Mouse (Mus musculus) spleen, postnatal 4 days (tissue): ENCODE results near the gene Lsm14b.

Source experiments
- DNase-seq, 2 experiments: peaks; one replicate each; pipeline ENCODE4 v3.0.0; 2022; ENCODE audit warnings: low spot score in 2 of 2

Gene Lsm14b

DNA sequence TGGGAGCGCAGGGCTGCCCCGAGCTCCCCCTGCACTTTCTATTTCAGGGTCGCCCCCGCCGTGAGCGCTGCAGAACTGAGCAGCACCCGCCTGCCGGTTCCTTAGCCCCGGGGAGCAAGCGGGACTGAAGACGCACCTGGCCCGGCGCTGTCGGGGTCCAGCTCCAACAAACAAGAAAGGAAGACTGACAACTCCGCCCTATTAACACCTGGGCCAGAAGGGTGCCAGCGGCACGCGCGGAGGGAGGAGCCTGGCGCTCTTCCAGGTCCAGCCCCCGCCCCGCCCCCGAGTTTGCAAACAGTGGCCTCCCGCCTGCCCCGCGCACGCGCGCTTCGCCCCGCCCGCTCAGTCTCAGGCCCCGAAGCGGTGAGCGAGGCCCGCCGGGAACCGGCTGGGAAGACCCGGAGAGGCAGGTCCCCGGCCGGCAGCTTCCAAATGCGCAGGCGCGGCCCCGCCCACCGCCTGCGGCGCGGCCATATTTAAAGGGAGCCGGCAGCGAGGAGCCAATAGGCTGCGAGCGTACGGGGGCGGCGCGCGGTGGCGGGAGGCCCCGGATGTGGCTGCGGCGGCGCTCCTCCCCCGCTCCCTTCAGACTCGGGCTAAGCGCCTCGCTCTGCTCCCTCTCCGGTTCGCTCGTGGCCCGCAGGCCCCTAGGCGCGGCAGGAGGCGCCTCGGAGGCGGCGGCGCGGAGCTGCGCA lies at the start of gene Lsm14b:
Gene Lsm14b, plus strand, starts transcription at position 587 of the 698 bp plus-strand sequence.
- peak; percentile 98 to 99 for DNase-seq

DNA sequence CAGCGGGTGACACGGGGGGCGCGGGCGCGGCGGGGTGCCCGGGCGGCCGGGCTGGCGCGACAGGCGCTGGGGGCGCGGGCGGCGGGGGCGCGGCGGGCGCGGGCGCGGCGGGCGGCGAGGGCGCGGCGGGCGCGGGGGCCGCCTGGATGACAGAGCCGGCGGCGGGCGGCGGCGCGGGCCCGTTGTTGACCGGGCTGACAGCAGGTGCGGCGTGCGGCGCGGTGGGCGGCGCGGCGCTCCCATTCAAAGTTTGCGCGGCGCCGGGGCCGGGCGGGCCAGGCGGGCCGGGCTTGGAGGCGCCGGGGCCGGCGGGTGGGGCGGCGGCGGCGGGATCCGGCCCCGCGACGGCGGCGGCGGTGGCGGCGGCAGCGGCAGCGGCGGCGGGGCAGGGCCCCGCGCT lies 48.9 kb upstream of the Lsm14b start:
- DNase-seq, result peak; percentile 34 to 78

DNA sequence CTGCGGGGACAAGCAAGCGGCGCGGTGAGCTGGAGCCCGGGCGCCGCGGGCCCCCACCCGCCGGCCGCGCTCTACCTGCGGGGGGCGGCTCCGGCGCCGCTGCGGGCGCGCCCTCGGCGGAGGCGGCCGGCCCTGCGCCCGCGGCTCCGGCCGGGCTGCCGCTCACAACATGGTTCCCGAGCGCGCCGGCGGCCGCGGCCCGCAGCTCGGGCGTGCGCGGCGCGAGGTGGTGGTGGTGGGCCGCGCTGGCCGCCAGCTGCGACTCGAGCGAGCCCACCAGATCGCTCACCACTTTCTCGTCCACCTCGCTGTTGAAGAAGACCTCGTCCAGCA lies 48.5 kb upstream of the Lsm14b start:
- DNase-seq, result no peak

- DNase-seq, result peak; percentile 89 to 97
Measured at GRCm38 (mm10) chr2:179976628-179977343, 48.0 kb upstream of the Lsm14b start, which contains the start of gene Taf4. Gene Taf4 (minus strand): TSS chr2:179976646.

GRCm38 (mm10) chr2:179977344-179978025 lies 47.3 kb upstream of the Lsm14b start:
- DNase-seq, result no peak

DNA sequence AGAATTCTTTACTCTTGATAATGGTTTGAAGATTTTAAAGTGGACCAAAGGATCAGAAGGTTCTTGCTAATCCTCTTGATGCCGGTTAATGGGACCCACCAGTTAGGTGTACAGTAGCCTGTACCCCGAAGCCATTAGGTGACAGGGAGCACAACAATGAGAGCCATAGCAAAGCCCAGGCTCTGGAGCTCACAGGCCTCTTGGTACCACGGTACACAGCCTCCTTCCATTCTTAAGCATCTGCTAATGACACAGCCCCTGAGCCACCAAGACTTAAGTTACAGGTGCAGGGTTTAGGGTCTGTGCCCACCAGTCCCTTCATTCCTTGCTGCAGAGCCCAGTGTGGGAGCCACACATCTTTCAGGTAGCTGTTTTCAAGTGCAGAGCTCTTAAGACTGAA lies 46.5 kb upstream of the Lsm14b start:
- DNase-seq, result peak in 1 of 2 experiments; percentile 61

DNA sequence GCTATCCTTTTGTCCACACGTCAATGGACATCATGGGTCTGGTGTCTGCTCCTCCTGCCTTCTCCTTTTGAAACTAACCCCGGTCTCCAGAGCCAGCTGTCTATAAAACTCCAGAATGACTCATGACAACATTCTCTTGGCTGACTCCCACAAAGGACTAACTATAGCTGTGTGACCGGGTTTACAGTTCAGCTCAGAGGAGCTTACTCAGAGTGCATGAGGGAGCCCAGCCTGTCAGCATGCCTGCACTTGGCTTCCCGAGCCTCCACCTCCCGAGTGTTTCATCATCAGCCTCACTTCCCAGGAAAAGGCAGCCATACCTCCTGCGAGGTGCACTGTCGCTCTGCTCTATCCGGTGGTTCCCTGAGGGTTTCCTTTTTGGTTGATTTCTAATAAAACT lies 45.0 kb upstream of the Lsm14b start:
- peak in 1 of 2 experiments; percentile 60 for DNase-seq

- no peak for DNase-seq
Measured at GRCm38 (mm10) chr2:179980616-179981015, 44.2 kb upstream of the Lsm14b start.

DNA sequence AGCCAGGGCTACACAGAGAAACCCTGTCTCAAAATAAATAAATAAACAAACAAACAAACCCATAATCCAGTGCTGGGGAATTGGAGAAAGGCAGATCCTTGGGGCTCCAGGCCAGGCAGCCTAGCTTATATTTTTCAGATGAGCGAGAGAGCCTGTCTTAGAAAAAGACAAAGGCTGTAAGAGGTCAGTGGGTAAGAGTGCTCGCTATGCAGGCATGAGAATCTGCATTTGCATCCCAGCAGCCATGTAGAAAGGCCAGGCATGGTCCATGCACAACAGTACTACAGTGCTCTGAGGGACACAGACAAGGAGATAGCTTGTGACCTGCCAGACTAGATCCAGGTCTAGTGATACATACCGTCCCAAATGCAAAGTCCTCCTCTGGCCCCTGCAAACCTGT lies 42.1 kb upstream of the Lsm14b start:
- DNase-seq, result no peak

DNA sequence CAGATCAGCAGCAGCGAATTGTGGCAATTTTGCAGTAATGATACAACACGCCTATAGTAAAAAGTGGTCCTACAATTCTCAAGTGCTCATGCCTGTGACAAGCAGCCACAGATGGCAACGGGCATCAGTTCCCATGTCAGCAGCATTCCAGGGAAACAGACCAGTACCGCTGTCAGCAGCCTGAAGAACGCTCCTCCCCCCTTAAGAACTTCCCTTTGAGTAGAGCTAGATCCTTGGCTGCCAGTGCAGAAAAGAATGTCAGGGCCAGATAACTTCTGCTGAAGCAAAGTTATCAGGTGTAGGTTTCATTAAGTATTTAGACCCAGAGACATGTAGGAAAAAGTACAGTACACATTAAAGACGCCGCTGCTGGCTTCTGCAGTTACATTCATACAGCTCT lies 40.0 kb upstream of the Lsm14b start:
- no peak for DNase-seq

DNA sequence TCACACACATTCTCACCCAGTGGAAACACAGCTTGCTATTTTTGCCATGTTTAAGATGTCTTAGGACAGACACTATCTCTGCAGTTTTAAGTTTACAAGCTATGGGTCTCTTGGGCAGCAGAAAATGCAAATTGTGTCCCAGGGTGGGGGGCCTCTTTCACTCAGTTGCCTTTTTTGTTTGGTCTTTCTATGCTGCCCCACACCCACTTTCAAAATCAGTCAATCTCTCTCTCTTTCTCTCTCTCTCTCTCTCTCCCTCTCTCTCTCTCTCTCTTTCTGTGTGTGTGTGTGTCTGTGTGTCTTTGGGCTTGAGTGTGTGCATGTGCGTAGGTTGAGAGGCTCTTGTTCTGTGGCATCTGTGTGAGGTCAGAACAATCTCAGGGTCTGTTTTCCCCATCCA lies 39.1 kb upstream of the Lsm14b start:
- DNase-seq, result no peak

- no peak for DNase-seq
Measured at GRCm38 (mm10) chr2:179986437-179987022, 38.3 kb upstream of the Lsm14b start.

DNA sequence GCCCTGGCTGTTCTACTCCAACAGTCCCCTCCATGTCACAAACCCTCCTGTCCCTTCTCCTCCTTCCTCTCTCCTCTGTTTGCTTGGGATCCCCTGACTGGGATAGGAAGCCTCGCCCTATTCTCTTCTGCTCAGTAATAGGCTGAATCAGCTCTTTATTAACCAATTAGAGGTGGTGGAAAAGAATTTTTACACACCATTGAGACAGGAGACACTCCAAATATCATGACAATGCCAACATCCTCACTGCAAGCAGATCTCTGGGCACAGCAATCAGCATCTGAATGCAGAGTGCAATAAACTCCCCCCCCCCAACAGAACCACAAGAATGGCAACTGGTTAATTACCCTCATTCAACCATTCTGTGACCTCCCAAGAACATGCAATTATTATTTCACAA lies 35.7 kb upstream of the Lsm14b start:
- DNase-seq, result no peak

DNA sequence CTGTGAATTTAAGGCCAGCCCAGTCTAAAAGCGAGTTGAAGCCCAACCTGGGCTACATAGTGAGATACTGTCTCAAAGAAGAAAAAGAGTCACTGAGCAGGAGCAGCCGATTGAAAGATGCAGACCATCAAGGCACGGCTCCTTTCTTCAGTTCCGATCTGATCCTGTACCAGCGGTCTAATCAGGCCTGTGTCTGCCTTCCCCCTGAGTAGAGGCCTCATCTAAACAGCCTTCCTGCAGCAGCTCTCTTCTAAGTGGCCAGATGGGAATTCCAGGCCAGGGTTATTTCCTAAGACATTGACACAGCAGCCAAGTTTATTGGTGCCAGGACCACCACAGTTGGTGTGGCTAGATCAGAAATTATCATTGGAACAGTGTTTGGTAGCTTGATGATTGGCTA lies 31.7 kb upstream of the Lsm14b start:
- DNase-seq, result no peak

- no peak for DNase-seq
Measured at GRCm38 (mm10) chr2:179998431-179998830, 26.4 kb upstream of the Lsm14b start.

DNA sequence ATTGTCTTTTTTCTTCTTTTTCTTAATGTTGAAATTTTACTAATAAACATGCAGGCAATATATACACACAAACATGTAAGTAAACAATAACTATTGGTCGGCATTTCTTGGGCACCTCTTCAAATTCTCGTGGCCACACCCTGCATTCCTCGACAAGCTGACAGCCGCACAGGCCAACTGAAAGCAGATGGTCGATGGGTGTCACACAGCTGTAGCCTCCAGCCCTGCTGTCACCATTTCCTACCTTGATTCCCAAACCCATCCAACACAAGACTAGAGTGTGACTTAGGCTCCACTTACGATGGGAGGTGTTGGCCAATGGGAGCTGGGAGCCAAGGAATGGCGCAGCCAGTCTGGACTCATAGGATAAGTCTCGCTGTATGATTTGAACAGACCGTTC lies 23.2 kb upstream of the Lsm14b start:
- DNase-seq, result no peak

DNA sequence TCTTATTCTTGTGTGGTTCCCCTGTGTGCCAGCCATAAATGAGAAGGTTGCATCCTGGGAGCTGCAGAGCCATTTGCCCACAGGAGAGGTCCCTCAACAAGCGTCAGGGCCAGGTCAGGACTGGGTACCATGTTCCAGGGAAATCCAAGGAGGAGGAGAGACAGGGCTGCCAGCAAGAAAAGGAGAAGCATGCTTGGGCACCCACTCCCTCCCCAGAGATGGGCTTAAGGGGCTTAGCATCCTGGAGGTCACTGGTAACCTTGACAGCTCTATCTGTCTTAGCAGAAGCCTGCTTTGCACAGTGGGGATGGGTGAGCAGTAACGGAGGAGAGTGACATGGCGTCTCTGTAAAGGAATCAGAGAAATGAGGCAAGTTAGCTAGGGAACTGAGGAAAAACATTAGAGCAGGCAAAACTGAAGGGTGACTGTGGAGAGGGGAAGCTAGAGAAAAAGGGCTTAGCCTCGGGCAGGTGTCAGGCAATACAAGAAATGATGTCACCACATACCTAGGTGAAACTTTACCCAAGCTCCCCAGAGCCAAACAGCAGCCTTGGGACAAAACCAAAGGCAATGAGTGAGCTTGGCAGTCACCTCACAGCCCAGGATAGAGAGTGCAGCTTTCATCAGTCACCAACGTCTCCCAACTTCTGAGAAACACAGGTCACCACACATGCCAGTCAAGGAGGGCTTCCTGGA lies 19.0 kb upstream of the Lsm14b start:
- DNase-seq, result no peak

DNA sequence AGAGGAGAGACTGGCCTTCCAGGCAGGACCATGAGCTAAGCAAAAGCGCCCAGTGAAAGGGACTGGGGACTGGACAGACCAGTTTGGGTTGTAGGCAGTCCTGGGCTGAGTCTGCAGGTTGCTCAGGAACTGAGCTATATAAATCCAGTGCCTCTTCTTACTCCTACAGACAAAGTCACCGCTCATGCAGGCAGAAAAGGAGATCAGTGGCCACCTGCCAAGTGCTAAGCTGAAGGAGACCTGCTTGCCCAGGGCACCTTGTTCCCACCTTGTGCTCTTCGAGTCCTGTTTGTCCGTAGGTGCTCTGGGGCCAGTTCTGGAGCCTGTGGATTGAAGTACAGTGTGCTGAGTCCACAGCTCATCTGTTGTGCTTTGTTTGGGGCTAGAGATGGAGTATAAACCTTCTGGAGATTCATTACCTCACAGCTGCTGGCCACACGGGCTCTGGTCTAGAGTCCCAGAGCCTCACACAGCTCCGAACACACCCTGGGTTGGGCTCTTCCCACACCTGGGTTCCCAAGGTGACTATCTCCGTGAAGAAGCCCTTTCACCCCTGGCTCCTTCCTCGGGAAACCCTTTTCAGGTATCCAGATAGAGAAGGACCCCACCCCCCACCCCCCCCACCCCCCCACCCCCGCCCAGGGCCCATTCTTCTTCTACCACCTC lies 18.3 kb upstream of the Lsm14b start:
- no peak for DNase-seq

DNA sequence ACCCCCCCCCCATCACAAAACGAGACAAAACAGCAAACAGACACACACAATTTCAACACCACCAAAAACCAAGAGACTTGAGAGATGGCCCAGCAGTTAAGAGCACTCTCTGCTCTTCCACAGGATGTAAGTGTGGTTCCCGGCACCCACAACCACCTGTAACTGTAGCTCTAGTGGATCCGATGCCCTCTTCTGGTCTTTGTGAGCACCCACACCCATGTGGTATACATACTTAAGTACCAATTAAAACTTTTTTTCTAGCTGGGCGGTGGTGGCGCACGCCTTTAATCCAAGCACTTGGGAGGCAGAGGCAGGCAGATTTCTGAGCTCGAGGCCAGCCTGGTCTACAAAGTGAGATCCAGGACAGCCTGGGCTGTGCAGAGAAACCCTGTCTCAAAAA lies 14.1 kb upstream of the Lsm14b start:
- DNase-seq, result no peak

DNA sequence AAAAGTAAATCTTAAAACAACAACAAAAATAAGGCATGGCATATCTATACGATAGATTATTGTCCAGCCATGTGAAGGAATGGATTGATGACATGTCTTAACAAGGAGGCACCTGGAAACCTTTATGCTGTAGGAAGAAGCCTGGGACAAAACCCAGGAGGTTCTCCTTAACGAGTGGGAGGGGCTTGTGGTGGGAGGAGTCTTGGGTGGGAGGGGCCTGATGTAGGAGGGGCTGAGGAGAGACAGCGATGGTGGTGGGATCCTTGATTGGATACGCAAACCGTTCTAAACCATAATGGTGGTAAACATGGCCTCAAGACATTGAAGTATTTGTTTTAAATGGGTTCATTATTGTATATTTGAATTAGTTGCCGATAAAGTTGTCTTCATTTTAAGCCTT lies 13.4 kb upstream of the Lsm14b start:
- no peak for DNase-seq

DNA sequence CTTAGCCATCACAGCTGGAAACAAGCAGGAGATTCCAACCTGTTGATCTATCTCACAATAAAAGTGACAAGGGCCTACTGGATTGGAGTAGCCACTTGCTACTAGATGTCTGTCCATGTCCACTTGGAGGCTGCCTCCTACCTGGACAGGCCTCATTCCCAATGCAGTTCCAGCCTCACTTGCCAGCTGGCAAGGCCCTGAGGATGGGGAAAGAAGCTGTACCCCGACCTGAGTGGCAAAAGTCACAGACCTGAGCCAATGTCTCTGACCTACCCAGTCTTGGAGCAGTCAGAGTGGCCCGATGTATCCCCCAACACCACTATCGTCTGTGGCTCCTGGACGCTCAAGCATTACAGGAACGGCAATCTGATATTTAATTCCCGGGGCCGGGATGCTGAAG lies 11.1 kb upstream of the Lsm14b start:
- no peak for DNase-seq
